Mouse (Mus musculus) olfactory bulb, adult 2 months (tissue): ENCODE results near the gene Ppm1h. TPM values are rescaled to one million over a fixed set of nuclear protein-coding genes. Genes with fewer than 3 reads are reported as not detected.

Source experiments
- H3K27ac ChIP-seq: fragments of 200-500 bp; 2 replicates; pipeline ENCODE4 v1.5.1; 2012; ENCODE audit warnings: low read depth, low read length; ENCODE audit not compliant: insufficient read depth
- H3K4me1 ChIP-seq: fragments of 200-500 bp; 2 replicates; pipeline ENCODE4 v1.6.1; 2012; ENCODE audit warnings: low read length; ENCODE audit not compliant: control insufficient read depth, insufficient read depth
- H3K4me3 ChIP-seq: fragments of 200-500 bp; 2 replicates; pipeline ENCODE4 v1.5.1; 2012; ENCODE audit warnings: mild to moderate bottlenecking, low read depth, low read length, moderate library complexity; ENCODE audit not compliant: insufficient read depth
- CTCF ChIP-seq: fragments of 200-500 bp; IDR thresholded peaks from 2 replicates; pipeline ENCODE4 v1.5.1; 2012; ENCODE audit warnings: low read depth, mild to moderate bottlenecking, low read length, moderate library complexity; ENCODE audit not compliant: insufficient read depth
- POLR2A ChIP-seq: fragments of 200-500 bp; IDR thresholded peaks from 2 replicates; pipeline ENCODE4 v1.6.1; 2012; ENCODE audit warnings: mild to moderate bottlenecking, low read depth, low read length, moderate library complexity; ENCODE audit not compliant: insufficient read depth
- WGBS: fragments of 180-500 bp; shearing (Covaris S2); methylation state at CpG from one replicate; pipeline ENCODE4 v1.1.7; 2018; 5-methylcytosine and 5-hydroxymethylcytosine counted together
- polyA plus RNA-seq: library from polyadenylated mRNA; stranded (reverse); fragments of >200 nt; gene quantifications from 2 replicates; pipeline ENCODE4 v1.2.4, GENCODE M21; 2012; ENCODE audit warnings: low replicate concordance; ENCODE audit not compliant: missing spikeins, insufficient read depth, insufficient read length

Gene Ppm1h
- polyA plus RNA-seq, 1 experiment = not detected

DNA sequence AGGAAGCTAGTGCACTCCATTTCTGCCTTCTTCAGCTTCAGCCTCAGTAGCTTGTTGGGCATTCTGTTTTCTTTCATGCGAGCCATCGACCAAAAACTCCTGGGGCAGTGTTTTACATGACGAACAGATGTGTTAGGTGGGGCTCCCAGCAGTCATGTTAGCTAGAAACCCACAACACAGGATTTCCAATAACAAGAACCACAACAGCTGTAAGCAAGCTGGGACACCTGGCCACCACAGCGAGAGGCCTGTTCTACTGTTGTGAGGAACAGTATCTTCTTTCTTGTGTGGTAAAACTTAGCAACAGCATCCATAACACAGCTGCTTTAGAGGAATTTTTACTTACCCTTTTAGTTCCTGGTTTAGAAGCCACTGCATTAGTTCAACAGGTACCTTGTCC is 79.8 kb downstream of the Ppm1h start:
- no peak overlapping the region for H3K27ac ChIP-seq
- 89% methylated on average over 4 of the region's 4 CpGs for WGBS
- no peak for TF ChIP-seq CTCF
- no peak for TF ChIP-seq POLR2A

DNA sequence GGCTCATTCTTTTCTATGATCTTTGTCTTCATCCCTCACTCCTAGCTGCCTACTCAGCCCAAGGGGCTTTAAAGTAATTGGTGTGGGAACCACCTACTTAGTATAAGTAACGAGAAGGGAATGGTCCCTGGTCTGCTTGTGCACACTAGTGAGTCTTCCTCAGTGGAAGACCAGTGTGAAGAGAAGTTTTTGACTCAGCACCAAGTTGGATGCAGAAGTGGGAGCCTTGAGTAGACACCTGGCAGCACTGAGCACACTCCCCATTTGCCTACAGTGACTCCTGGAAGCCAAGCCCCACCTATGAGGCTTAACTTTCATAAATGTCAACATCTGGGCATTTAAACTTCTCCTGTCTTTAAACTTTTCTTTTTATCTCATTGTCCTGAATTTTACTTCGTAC is 81.2 kb downstream of the Ppm1h start:
- H3K4me1 ChIP-seq = no peaks in the 10 kb centered on the region; the same call in 1 of the 2 replicates
- TF ChIP-seq CTCF (no peak), POLR2A (no peak)
- no peak overlapping the region for H3K4me3 ChIP-seq
- 89% methylated on average over 2 of the region's 2 CpGs for WGBS
- H3K27ac ChIP-seq = no peak overlapping the region

More for the DNA sequence above, 79.8 kb downstream of the Ppm1h start:
- Histone ChIP-seq H3K4me1 (peaks cover 3% of the 10 kb centered on the region), H3K4me3 (no peak overlapping the region)

DNA sequence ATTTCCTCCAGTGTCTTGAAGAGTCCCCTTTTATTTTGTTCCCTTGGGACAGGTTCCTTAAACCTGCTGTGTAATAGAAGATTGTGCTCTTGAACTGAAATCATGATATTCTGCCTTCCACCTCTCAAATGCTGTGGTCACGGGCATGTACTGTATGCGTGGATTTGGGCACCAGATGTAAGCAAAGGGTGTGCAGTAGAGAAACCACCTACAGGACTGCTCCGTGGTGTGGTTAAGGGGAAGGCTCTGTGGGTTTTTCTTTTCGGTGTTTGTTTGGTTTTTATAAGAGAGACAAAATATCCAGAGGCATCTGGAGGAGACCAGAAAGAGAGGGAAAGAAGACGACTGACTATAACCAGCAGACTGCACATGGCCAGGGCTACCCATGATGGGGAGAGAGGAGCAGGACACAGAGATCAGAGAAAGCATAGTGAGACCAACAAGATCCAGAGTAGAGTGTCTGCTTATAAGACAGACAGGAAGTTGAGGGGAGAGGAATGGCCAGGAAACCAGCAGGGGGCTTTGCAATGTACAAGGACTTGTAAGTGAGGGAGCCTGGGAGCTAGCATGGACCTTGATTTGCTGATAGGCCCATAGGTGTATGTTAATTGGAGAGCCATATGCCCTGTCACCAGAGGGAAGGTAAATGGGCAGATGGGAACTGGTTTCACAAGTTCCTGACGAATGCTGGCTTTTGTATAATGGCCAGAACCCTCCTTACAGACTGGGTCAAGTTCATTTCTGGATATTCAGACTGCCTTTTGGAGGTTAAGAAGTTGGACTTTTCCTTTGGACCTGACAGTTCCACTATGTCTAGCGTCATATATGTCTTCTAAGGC is 82.1 kb downstream of the Ppm1h start:
- Histone ChIP-seq H3K4me1 (no peaks in the 10 kb centered on the region), H3K4me3 (no peak overlapping the region), H3K27ac (no peak overlapping the region)
- 92% methylated on average over 7 of the region's 7 CpGs for WGBS
- TF ChIP-seq CTCF = no peak
- no peak for TF ChIP-seq POLR2A

DNA sequence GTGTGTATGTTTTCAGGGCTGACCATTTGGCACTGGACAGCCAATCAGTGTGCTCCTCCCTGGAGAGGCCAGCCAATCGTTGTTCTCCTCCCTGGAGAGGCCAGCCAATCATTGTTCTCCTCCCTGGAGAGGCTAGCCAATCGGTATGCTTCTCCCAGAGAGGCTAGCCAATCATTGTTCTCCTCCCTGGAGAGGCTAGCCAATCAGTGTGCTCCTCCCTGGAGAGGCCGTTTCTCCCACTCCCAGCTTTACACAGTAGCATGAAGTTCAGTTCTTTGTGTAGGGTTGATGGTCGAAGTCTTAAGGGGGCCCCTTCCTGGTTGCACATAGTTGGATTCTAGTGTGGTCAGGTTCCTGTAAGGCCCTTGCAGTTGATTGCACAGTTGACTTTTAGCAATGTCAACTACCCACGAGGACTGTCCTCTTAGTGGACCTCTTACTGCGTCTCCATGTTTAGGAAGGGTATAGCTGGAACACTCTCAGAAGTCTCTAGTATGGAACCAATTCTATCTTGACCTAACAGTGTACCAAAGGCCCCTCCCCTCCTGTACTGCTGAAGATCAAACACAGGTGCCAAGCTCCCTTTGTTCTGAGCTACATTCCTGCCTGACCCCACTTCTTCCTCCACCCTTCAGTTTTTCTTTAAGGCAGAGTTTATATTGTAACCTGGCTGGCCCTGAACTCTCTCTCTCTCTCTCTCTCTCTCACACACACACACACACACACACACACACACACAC is 84.4 kb downstream of the Ppm1h start:
- Histone ChIP-seq H3K4me3 (no peak overlapping the region), H3K27ac (no peak overlapping the region), H3K4me1 (peaks cover 1% of the 10 kb centered on the region; the same call in 1 of the 2 replicates)
- 89% methylated on average over 6 of the region's 6 CpGs for WGBS
- TF ChIP-seq POLR2A (no peak), CTCF (no peak)

DNA sequence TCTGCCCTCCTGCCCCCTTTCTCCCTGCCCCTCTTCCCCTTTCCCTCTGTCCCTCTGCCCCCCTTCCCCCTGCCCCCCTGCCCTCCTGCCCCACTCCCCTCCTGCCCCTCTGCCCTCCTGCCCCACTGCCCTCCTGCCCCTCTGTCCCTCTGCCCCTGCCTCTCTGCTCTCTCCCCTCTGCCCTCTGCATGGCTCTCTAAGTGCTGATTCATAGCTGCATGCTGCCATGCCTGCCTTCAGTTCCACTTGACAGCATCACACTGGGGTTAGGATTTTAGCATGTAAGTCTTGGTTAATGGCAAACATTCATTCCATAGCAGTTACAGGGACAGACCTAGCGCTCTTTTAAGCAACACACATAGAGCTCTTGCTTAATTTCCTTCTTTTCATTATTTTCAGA is 85.0 kb downstream of the Ppm1h start:
- TF ChIP-seq CTCF (no peak), POLR2A (no peak)
- 89% methylated on average over 1 of the region's 1 CpGs for WGBS
- no peak overlapping the region for H3K4me3 ChIP-seq
- H3K4me1 ChIP-seq = peaks cover 4% of the 10 kb centered on the region; the same call in 1 of the 2 replicates
- no peak overlapping the region for H3K27ac ChIP-seq

DNA sequence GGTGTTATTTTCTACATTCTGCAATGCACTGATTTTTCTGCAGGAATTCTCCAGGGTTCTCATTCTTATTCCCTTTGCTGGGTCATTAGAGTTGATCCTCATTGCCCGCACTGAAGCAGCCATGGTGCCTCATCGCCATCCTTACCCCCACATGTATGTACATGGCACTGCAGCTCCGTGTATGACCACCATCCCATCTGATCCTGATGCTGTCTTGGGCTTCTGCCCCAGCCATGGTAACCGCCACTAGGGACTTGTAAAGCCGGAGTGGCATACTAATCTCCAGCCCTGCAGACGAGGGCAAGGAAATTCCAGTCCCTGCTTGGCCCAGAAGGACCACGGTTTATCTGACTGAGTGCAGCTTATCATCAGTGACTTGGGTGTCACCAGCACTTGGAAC is 86.1 kb downstream of the Ppm1h start:
- 74% methylated on average over 7 of the region's 7 CpGs for WGBS
- no peak overlapping the region for H3K4me3 ChIP-seq
- TF ChIP-seq POLR2A = no peak
- no peak for TF ChIP-seq CTCF

DNA sequence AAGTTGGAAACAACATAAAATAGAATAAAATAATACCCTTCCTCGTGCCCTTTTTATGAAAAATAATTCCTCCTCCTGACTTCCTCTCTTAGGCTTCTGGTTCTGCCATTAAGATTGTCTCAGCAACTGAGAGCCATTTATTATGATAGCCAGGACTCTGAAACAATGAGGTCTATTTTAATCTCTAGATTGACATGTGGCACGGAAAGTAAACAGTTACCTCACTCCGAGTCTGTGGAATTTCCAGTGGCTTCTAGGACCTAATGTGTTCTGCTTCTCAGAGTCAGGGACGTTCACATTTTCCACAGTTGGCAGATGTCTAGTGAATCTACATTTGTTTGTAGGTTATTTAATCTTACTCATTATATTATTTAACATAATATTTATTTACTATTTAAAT is 87.0 kb downstream of the Ppm1h start:
- Histone ChIP-seq H3K4me1 (peaks cover 7% of the 10 kb centered on the region), H3K4me3 (no peak overlapping the region), H3K27ac (no peak overlapping the region)
- WGBS = 60% methylated on average over 4 of the region's 4 CpGs
- no peak for TF ChIP-seq POLR2A
- no peak for TF ChIP-seq CTCF

More for the DNA sequence above, 86.1 kb downstream of the Ppm1h start:
- Histone ChIP-seq H3K4me1 (peaks cover 4% of the 10 kb centered on the region; the same call in 1 of the 2 replicates), H3K27ac (no peak overlapping the region)

DNA sequence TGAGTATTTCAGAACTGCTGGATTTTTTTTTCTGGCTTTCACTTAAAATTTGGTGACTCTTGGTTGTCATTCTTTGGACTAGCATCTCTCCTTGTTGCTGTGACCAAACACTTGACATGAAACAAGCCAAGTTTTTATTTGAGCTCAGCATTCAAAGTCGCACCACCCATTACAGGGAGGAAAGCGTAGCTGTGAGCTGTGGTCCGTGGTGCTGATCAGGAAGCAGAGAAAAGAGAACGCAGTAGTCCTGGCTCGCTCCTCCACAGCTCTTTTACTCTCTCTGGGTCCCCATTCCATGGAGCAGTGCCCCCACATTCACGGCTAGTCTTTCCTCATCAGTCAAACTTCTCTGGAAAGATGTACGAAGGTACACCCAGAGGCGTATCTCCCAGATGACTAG is 87.4 kb downstream of the Ppm1h start:
- TF ChIP-seq CTCF (no peak), POLR2A (no peak)
- WGBS = 77% methylated on average over 8 of the region's 8 CpGs
- Histone ChIP-seq H3K27ac (no peak overlapping the region), H3K4me3 (no peak overlapping the region), H3K4me1 (peaks cover 10% of the 10 kb centered on the region)
